Mouse (Mus musculus) myocyte (in vitro differentiated cells): ENCODE measurements at regions not wholly inside any gene's neighbourhood (a gene's known extent, or its start where the extent isn't known, plus 50 kb on each side); places are given as distances from the start of the nearest gene placed in this dataset.

Experiments used
- E2F4 ChIP-seq: IDR thresholded peaks from one replicate; pipeline ENCODE4 v1.6.1; 2011; ENCODE audit warnings: mild to moderate bottlenecking, control low read depth, moderate library complexity; ENCODE audit not compliant: insufficient read depth
- MAX ChIP-seq: IDR thresholded peaks from one replicate; pipeline ENCODE4 v1.6.1; 2011; ENCODE audit warnings: low read depth, mild to moderate bottlenecking, control low read depth
- MYOD1 ChIP-seq, 3 experiments: IDR thresholded peaks; one replicate each; pipeline ENCODE4 v1.6.1; 2011; ENCODE audit warnings: control low read depth in 2 of 3, low read depth in 2 of 3, mild to moderate bottlenecking in 2 of 3, moderate library complexity in 1 of 3; ENCODE audit not compliant: insufficient read length in 2 of 3, control insufficient read depth in 1 of 3
- POLR2A ChIP-seq: IDR thresholded peaks from one replicate; pipeline ENCODE4 v1.6.1; 2011; ENCODE audit warnings: low read depth, mild to moderate bottlenecking, control low read depth, moderate library complexity; ENCODE audit not compliant: insufficient read length
- POLR2AphosphoS2 ChIP-seq: IDR thresholded peaks from one replicate; pipeline ENCODE4 v1.6.1; 2011; ENCODE audit warnings: low read depth, control low read depth; ENCODE audit not compliant: insufficient read length
- TCF12 ChIP-seq: IDR thresholded peaks from one replicate; pipeline ENCODE4 v1.6.1; 2011; ENCODE audit warnings: mild to moderate bottlenecking, control low read depth; ENCODE audit not compliant: poor library complexity, insufficient read depth, severe bottlenecking
- USF1 ChIP-seq: IDR thresholded peaks from one replicate; pipeline ENCODE4 v1.6.1; 2011; ENCODE audit warnings: low read depth, mild to moderate bottlenecking, control low read depth, moderate library complexity

DNA sequence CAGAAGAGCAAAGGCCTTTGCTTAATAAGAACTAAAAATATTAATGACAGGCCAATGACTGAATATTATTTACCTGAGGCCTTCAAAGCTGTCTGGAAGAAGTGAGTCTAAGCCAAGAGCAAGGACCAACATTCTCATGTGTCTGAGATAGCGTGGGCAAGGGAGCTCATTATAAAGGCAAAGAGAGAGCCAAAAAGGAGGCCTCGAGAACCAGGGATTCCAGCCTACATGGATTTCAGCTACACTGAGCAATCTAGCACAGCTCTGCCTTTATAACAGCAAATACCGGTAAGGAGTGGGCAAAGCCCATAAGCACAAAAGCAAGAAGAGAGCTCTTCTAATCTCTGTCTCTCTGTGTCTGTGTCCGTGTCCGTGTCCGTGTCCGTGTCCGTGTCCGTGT, 93.0 kb downstream of the Erv3 start:
- TF ChIP-seq POLR2AphosphoS2 (no peak), USF1 (no peak), TCF12 (no peak), POLR2A (no peak), E2F4 (no peak), MAX (no peak), MYOD1 (IDR thresholded peaks at IDR 0.05; ENCODE audit: control insufficient read depth in 1 of 3, insufficient read length in 2 of 3, low read depth in 2 of 3) (no peak)
